Mouse (Mus musculus) adrenal gland, postnatal 14 days (tissue): ENCODE measurements around the gene Il4i1. TPM values are rescaled to one million over a fixed set of nuclear protein-coding genes. Genes with fewer than 3 reads are reported as not detected.

ENCODE experiments used
- DNase-seq: peaks from one replicate; pipeline ENCODE4 v3.0.0; 2021; ENCODE audit warnings: mixed read lengths
- total RNA-seq: library from RNA; stranded (reverse); gene quantifications from 2 replicates; pipeline ENCODE4 v1.2.3, GENCODE M21; 2021

The Il4i1 gene
- total RNA-seq, 1 experiment from 2014 or later: 2.0 TPM

GRCm38 (mm10) chr7:44849416-44850111 is 33.4 kb downstream of the Il4i1 start:
- DNase-seq: peak; percentile 95

- DNase-seq: peak; percentile 90
These were observed 34.0 kb downstream of the Il4i1 start for GRCm38 (mm10) chr7:44850146-44850545.

GRCm38 (mm10) chr7:44850789-44851624 is 34.8 kb downstream of the Il4i1 start:
- DNase-seq: no peak

- no peak for DNase-seq
These were observed 35.5 kb downstream of the Il4i1 start for GRCm38 (mm10) chr7:44851625-44852234.

- DNase-seq: no peak
These were observed 36.3 kb downstream of the Il4i1 start for GRCm38 (mm10) chr7:44852259-44853027.

GRCm38 (mm10) chr7:44853065-44853464 is 36.9 kb downstream of the Il4i1 start:
- DNase-seq: no peak

GRCm38 (mm10) chr7:44853596-44854355 is 37.6 kb downstream of the Il4i1 start:
- DNase-seq: no peak

- peak; percentile 96 for DNase-seq
These were observed 38.3 kb downstream of the Il4i1 start for GRCm38 (mm10) chr7:44854356-44855031.

- no peak for DNase-seq
These were observed 38.8 kb downstream of the Il4i1 start for GRCm38 (mm10) chr7:44855036-44855435.

GRCm38 (mm10) chr7:44856265-44856916 is 40.2 kb downstream of the Il4i1 start:
- no peak for DNase-seq

- peak; percentile 91 for DNase-seq
These were observed 40.9 kb downstream of the Il4i1 start, which contains the start of gene Pnkp for GRCm38 (mm10) chr7:44857042-44857552. Gene Pnkp, plus strand, starts transcription at chr7:44857139.

- DNase-seq: peak; percentile 63
These were observed 41.7 kb downstream of the Il4i1 start for GRCm38 (mm10) chr7:44857905-44858304.

- no peak for DNase-seq
These were observed 43.7 kb downstream of the Il4i1 start for GRCm38 (mm10) chr7:44859896-44860295.

- peak; percentile 89 for DNase-seq
These were observed 44.6 kb downstream of the Il4i1 start for GRCm38 (mm10) chr7:44860576-44861428.

- no peak for DNase-seq
These were observed 45.2 kb downstream of the Il4i1 start for GRCm38 (mm10) chr7:44861429-44861816.

- DNase-seq: no peak
These were observed 46.2 kb downstream of the Il4i1 start for GRCm38 (mm10) chr7:44862434-44862833.

GRCm38 (mm10) chr7:44863210-44863609 is 47.0 kb downstream of the Il4i1 start:
- DNase-seq: peak; percentile 55

GRCm38 (mm10) chr7:44863982-44864494 is 47.9 kb downstream of the Il4i1 start:
- DNase-seq: no peak
